Mouse (Mus musculus) naive thymus-derived CD4-positive, alpha-beta T cell, adult 2 months (primary cell): ENCODE measurements around the gene Gm14440.
"Not testable (repeated sequence)": the region's sequence is repeated elsewhere in the genome, so short reads cannot be mapped to it uniquely, and the experiment has no call there.

Experiments used
- DNase-seq: peaks from one replicate; pipeline ENCODE4 v3.0.0-alpha.2; 2011; ENCODE audit warnings: low read depth

Gene Gm14440

GRCm38 (mm10) chr2:175274825-175275224 lies at the start of gene Gm14440:
Gm14440 (plus strand) TSS chr2:175275125.
- not testable (repeated sequence) for DNase-seq
